In the genomic region with DNA sequence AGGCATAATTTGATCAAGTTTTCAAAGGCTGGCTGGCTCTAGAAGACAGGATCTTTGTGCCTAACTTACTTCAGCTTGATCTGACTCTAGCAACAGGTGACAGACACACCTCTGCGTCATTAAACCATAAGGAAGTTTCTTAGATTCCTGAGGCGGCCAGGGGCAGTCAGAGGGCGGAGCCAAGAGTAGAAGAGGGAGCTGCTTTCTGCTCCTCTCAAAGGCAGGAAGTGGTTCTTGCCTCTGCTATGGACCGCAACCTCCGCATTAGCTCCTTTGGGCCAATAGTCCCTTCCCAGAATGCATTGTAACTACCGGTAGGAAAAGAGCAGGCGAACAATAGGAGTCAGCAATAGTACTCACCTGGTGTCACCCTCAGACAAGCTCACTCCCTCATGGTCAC, we compare ENCODE assay signal across 22 mouse cellular contexts. TPM values are rescaled to one million over a fixed set of nuclear protein-coding genes. Genes with fewer than 3 reads are reported as not detected.
A peak's percentile ranks its signal among the peaks of the same experiment; 100 is the strongest.
DNase-seq lines count a peak whose midpoint lies in the region; ATAC-seq and TF ChIP-seq lines count a peak whose summit lies in the region.
"Had no signal": no experiment of that assay in that cellular context is flagged by ENCODE, and none has a peak within 500 bp of the region (broad histone marks: within the 10 kb centered on the region; RNA-seq: fewer than 3 reads in every experiment).

No protein-coding gene starts in this region.

- H3K27me3 ChIP-seq in testis, adult 2 months (ENCODE audit: control insufficient read depth, insufficient read depth, low read length) = no peaks in the 10 kb centered on the region
- H3K27me3 ChIP-seq in intestine, embryonic 14.5 days (replicated peaks; ENCODE audit: control insufficient read depth, insufficient read depth, low read length) = no peaks in the 10 kb centered on the region
- no peaks in the 10 kb centered on the region for H3K27me3 ChIP-seq in kidney, adult 2 months (replicated peaks; ENCODE audit: control insufficient read depth, insufficient read depth, low read length)
- no peaks in the 10 kb centered on the region for H3K27me3 ChIP-seq in hindbrain, embryonic 14.5 days (ENCODE audit: control insufficient read depth, insufficient read depth, low read length)
- H3K27me3 ChIP-seq: forebrain, embryonic 15.5 days; stomach, embryonic 15.5 days had no signal

- no peak for TF ChIP-seq POLR2A in testis, adult 2 months (IDR thresholded peaks at IDR 0.05; ENCODE audit: control insufficient read depth, low read depth, low read length)
- TF ChIP-seq POLR2A in kidney, adult 2 months (IDR thresholded peaks at IDR 0.05; ENCODE audit: low read depth, low read length) = no peak

- no peaks in the 10 kb centered on the region for H3K36me3 ChIP-seq in testis, adult 2 months (ENCODE audit: control insufficient read depth, insufficient read depth, low read length)
- no peaks in the 10 kb centered on the region for H3K36me3 ChIP-seq in intestine, embryonic 14.5 days (ENCODE audit: control insufficient read depth, insufficient read depth, low read length)
- H3K36me3 ChIP-seq in kidney, adult 2 months (ENCODE audit: control insufficient read depth, insufficient read depth, low read length) = no peaks in the 10 kb centered on the region
- H3K36me3 ChIP-seq in hindbrain, embryonic 14.5 days (replicated peaks; ENCODE audit: control insufficient read depth, insufficient read depth) = no peaks in the 10 kb centered on the region
- H3K36me3 ChIP-seq: forebrain, embryonic 15.5 days; stomach, embryonic 15.5 days had no signal

- no peak for DNase-seq in testis, postnatal 10 days (ENCODE audit: low spot score)
- peak; percentile 63 for DNase-seq in intestine, embryonic 14.5 days (ENCODE audit: low spot score)
- DNase-seq in adrenal gland, postnatal 36 days = no peak
- DNase-seq in kidney, adult 2 months = no peak
- no peak for DNase-seq in cerebellum, adult 8-10 months
- DNase-seq in hindbrain, embryonic 14.5 days (ENCODE audit: low spot score) = no peak
- DNase-seq: cerebellum, adult 2 months; heart, postnatal 4 days; right cerebral cortex, postnatal 14 days had no signal

- peaks cover 11% of the 10 kb centered on the region for H3K4me1 ChIP-seq in testis, adult 2 months (ENCODE audit: control insufficient read depth, insufficient read depth, low read length)
- 0 out of 2 replicates have a peak, but pooled peaks cover 2% of the 10 kb centered on the region for H3K4me1 ChIP-seq in intestine, embryonic 14.5 days (replicated peaks; ENCODE audit: control insufficient read depth, insufficient read depth, low read length)
- no peaks in the 10 kb centered on the region for H3K4me1 ChIP-seq in kidney, adult 2 months (ENCODE audit: control insufficient read depth, insufficient read depth, low read length)
- H3K4me1 ChIP-seq in hindbrain, embryonic 14.5 days (replicated peaks; ENCODE audit: control insufficient read depth, insufficient read depth, low read length) = 0 out of 2 replicates have a peak, but pooled peaks cover 3% of the 10 kb centered on the region
- H3K4me1 ChIP-seq: forebrain, embryonic 15.5 days; stomach, embryonic 15.5 days had no signal

- no peaks in the 10 kb centered on the region for H3K9me3 ChIP-seq in intestine, embryonic 14.5 days (ENCODE audit: control insufficient read depth, low read length)
- H3K9me3 ChIP-seq in hindbrain, embryonic 14.5 days (ENCODE audit: control insufficient read depth, low read length) = no peaks in the 10 kb centered on the region
- H3K9me3 ChIP-seq: forebrain, embryonic 15.5 days; stomach, embryonic 15.5 days had no signal

- no peak overlapping the region for H3K4me2 ChIP-seq in intestine, embryonic 14.5 days (ENCODE audit: low read length)
- no peak overlapping the region for H3K4me2 ChIP-seq in hindbrain, embryonic 14.5 days (replicated peaks)
- H3K4me2 ChIP-seq: forebrain, embryonic 15.5 days; heart, embryonic 11.5 days; stomach, embryonic 15.5 days had no signal

- peak overlapping the region; percentile 78 for H3K4me3 ChIP-seq in testis, adult 2 months (ENCODE audit: control insufficient read depth, low read depth, low read length)
- no peak overlapping the region for H3K4me3 ChIP-seq in intestine, embryonic 14.5 days (ENCODE audit: low read depth, low read length)
- H3K4me3 ChIP-seq in kidney, adult 2 months (ENCODE audit: insufficient read depth, low read depth, low read length) = no peak overlapping the region
- no peak overlapping the region for H3K4me3 ChIP-seq in hindbrain, embryonic 14.5 days (replicated peaks; ENCODE audit: low read length)
- H3K4me3 ChIP-seq: forebrain, embryonic 15.5 days; stomach, embryonic 15.5 days had no signal

- no peak overlapping the region for H3K9ac ChIP-seq in intestine, embryonic 14.5 days (ENCODE audit: low read length)
- no peak overlapping the region for H3K9ac ChIP-seq in hindbrain, embryonic 14.5 days
- H3K9ac ChIP-seq: forebrain, embryonic 15.5 days; liver, embryonic 14.5 days; stomach, embryonic 15.5 days had no signal

- TF ChIP-seq CTCF in testis, adult 2 months (IDR thresholded peaks at IDR 0.05; ENCODE audit: control insufficient read depth, insufficient read depth, insufficient replicate concordance, low read depth, low read length) = no peak
- no peak for TF ChIP-seq CTCF in kidney, adult 2 months (conservative IDR thresholded peaks at IDR 0.05; ENCODE audit: insufficient read depth, insufficient read length, low read depth, low read length)

- 0 out of 2 replicates have a peak, but pooled peaks have one; percentile 20 for ATAC-seq in intestine, embryonic 14.5 days (replicated peaks; ENCODE audit: low FRiP score, low TSS enrichment, low read depth)
- peak; percentile 32; the same call in 1 of the 2 replicates for ATAC-seq in neutrophil, adult 5-6 weeks (ENCODE audit: extremely low read depth, insufficient number of reproducible peaks, low FRiP score, poor library complexity, severe bottlenecking)
- ATAC-seq in hindbrain, embryonic 14.5 days (ENCODE audit: low FRiP score) = no peak
- ATAC-seq: forebrain, embryonic 15.5 days had no signal

- no peak overlapping the region for H3K27ac ChIP-seq in testis, adult 2 months (ENCODE audit: control insufficient read depth, insufficient read depth, low read depth, low read length)
- no peak overlapping the region; the same call in 1 of the 2 replicates for H3K27ac ChIP-seq in intestine, embryonic 14.5 days (ENCODE audit: low read depth)
- H3K27ac ChIP-seq in kidney, adult 2 months (ENCODE audit: insufficient read depth, low read depth, low read length) = no peak overlapping the region
- no peak overlapping the region for H3K27ac ChIP-seq in hindbrain, embryonic 14.5 days
- H3K27ac ChIP-seq: forebrain, embryonic 15.5 days; liver, embryonic 14.5 days; macrophage; stomach, embryonic 15.5 days had no signal

- WGBS in intestine, embryonic 14.5 days = 68% methylated on average over 7 of the region's 7 CpGs
- 75% methylated on average over 7 of the region's 7 CpGs for WGBS in kidney, adult 2 months
- 80% methylated on average over 7 of the region's 7 CpGs for WGBS in hindbrain, embryonic 14.5 days

RNA-seq across cellular contexts. Expression of gene 1700021F07Rik, which starts 12.2 kb away (rescaled TPM):
- 263 and 305 TPM in 2 replicates for polyA plus RNA-seq in testis, adult 2 months (2012; rRNA removed)
- not detected in 2 replicates for polyA plus RNA-seq in intestine, embryonic 14.5 days (2014; fragmentation: Nextera tagmentation; extraction: Ambion mirVana)
- total RNA-seq in neutrophil, adult 5-6 weeks (2017) = not detected in 2 replicates
- total RNA-seq in adrenal gland, postnatal 36 days (2021) = not detected
- not detected in 2 replicates for polyA plus RNA-seq in kidney, adult 2 months (2012; rRNA removed)
- not detected in 2 replicates for polyA plus RNA-seq in hindbrain, embryonic 14.5 days (2014; fragmentation: Nextera tagmentation; extraction: Ambion mirVana)
- total RNA-seq: adrenal gland, adult 18-20 months; gastrocnemius, adult 8-10 months; heart, postnatal 4 days; layer of hippocampus, postnatal 10 days; left cerebral cortex, postnatal 25 days; midbrain, postnatal 0 days had no signal
- polyA plus RNA-seq: brain, embryonic 14.5 days; cerebellum, adult 2 months; forebrain, embryonic 15.5 days; heart, embryonic 11.5 days; liver, embryonic 14.5 days; macrophage; midbrain, postnatal 0 days; stomach, embryonic 15.5 days had no signal

RNA-seq across cellular contexts. Expression of gene Ankrd60, which starts 43.6 kb away (rescaled TPM):
- 462 and 467 TPM in 2 replicates for polyA plus RNA-seq in testis, adult 2 months (2012; rRNA removed)
- polyA plus RNA-seq in intestine, embryonic 14.5 days (2014; fragmentation: Nextera tagmentation; extraction: Ambion mirVana) = not detected in 2 replicates
- total RNA-seq in neutrophil, adult 5-6 weeks (2017) = not detected in 2 replicates
- not detected for total RNA-seq in adrenal gland, postnatal 36 days (2021)
- polyA plus RNA-seq in kidney, adult 2 months (2012; rRNA removed) = 0.09 and 0.22 TPM in 2 replicates
- not detected in 2 replicates for polyA plus RNA-seq in hindbrain, embryonic 14.5 days (2014; fragmentation: Nextera tagmentation; extraction: Ambion mirVana)
- total RNA-seq: adrenal gland, adult 18-20 months; gastrocnemius, adult 8-10 months; heart, postnatal 4 days; layer of hippocampus, postnatal 10 days; left cerebral cortex, postnatal 25 days; midbrain, postnatal 0 days had no signal
- polyA plus RNA-seq: brain, embryonic 14.5 days; cerebellum, adult 2 months; forebrain, embryonic 15.5 days; heart, embryonic 11.5 days; liver, embryonic 14.5 days; macrophage; midbrain, postnatal 0 days; stomach, embryonic 15.5 days had no signal

Comparison
In these comparisons a context has a peak if more than half of its experiments do, and no peak if none do; other contexts are left out.
1. RNA of gene 1700021F07Rik, which starts 12.2 kb away (polyA plus RNA-seq): 263 to 305 TPM in testis, adult 2 months; not detected in intestine, embryonic 14.5 days, not detected in kidney, adult 2 months and not detected in hindbrain, embryonic 14.5 days; every median in the first group is over 100 times any median in the second.
2. RNA of gene Ankrd60, which starts 43.6 kb away (polyA plus RNA-seq): 462 to 467 TPM in testis, adult 2 months; 0.09 to 0.22 TPM in kidney, adult 2 months, not detected in intestine, embryonic 14.5 days and not detected in hindbrain, embryonic 14.5 days; every median in the first group is over 100 times any median in the second.